Mouse (Mus musculus): ENCODE data around the gene Vps13c.
A peak's percentile ranks its signal among the peaks of the same experiment; 100 is the strongest.

Vps13c gene

GRCm38 (mm10) chr9:67883349-67883984, 43.3 kb downstream of the Vps13c start:
- DNase-seq (ENCODE audit: low spot score in 2 of 2) = no peak

- no peak for DNase-seq (ENCODE audit: low spot score in 2 of 2)
Observed at GRCm38 (mm10) chr9:67884095-67884494, 43.9 kb downstream of the Vps13c start.

GRCm38 (mm10) chr9:67886981-67887720, 47.0 kb downstream of the Vps13c start:
- no peak for DNase-seq (ENCODE audit: low spot score in 2 of 2)

GRCm38 (mm10) chr9:67893474-67893873, 53.3 kb downstream of the Vps13c start:
- no peak for DNase-seq (ENCODE audit: low spot score in 2 of 2)

- DNase-seq (ENCODE audit: low spot score in 2 of 2) = no peak
Observed at GRCm38 (mm10) chr9:67896646-67897295, 56.6 kb downstream of the Vps13c start.

GRCm38 (mm10) chr9:67900398-67900797, 60.2 kb downstream of the Vps13c start:
- no peak for DNase-seq (ENCODE audit: low spot score in 2 of 2)

GRCm38 (mm10) chr9:67904355-67904754, 64.2 kb downstream of the Vps13c start:
- DNase-seq (ENCODE audit: low spot score in 2 of 2) = no peak

- DNase-seq (ENCODE audit: low spot score in 2 of 2) = no peak
Observed at GRCm38 (mm10) chr9:67905541-67905940, 65.3 kb downstream of the Vps13c start.

- no peak for DNase-seq (ENCODE audit: low spot score in 2 of 2)
Observed at GRCm38 (mm10) chr9:67914681-67915080, 74.5 kb downstream of the Vps13c start.

GRCm38 (mm10) chr9:67922350-67922749, 82.2 kb downstream of the Vps13c start:
- no peak for DNase-seq (ENCODE audit: low spot score in 2 of 2)

GRCm38 (mm10) chr9:67930629-67931028, 90.4 kb downstream of the Vps13c start:
- DNase-seq (ENCODE audit: low spot score in 2 of 2) = no peak

GRCm38 (mm10) chr9:67937286-67937685, 97.1 kb downstream of the Vps13c start:
- no peak for DNase-seq (ENCODE audit: low spot score in 2 of 2)

- DNase-seq (ENCODE audit: low spot score in 2 of 2) = no peak
Observed at GRCm38 (mm10) chr9:67955466-67956010, 115.3 kb downstream of the Vps13c start.

GRCm38 (mm10) chr9:67961953-67962352, 121.8 kb downstream of the Vps13c start:
- DNase-seq (ENCODE audit: low spot score in 2 of 2) = no peak

GRCm38 (mm10) chr9:67965889-67966288, 125.7 kb downstream of the Vps13c start:
- no peak for DNase-seq (ENCODE audit: low spot score in 2 of 2)

- no peak for DNase-seq (ENCODE audit: low spot score in 2 of 2)
Observed at GRCm38 (mm10) chr9:67967011-67967410, 126.8 kb downstream of the Vps13c start.

GRCm38 (mm10) chr9:67973451-67973850, 133.3 kb downstream of the Vps13c start:
- DNase-seq (ENCODE audit: low spot score in 2 of 2) = peak in 1 of 2 experiments; percentile 18

- DNase-seq (ENCODE audit: low spot score in 2 of 2) = no peak
Observed at GRCm38 (mm10) chr9:67975491-67975890, 135.3 kb downstream of the Vps13c start.

- DNase-seq (ENCODE audit: low spot score in 2 of 2) = no peak
Observed at GRCm38 (mm10) chr9:68006566-68006965, 166.4 kb downstream of the Vps13c start.

- DNase-seq (ENCODE audit: low spot score in 2 of 2) = peak; percentile 5 to 42
Observed at GRCm38 (mm10) chr9:68014991-68015396, 174.8 kb downstream of the Vps13c start.

- no peak for DNase-seq (ENCODE audit: low spot score in 2 of 2)
Observed at GRCm38 (mm10) chr9:68016255-68016954, 176.2 kb downstream of the Vps13c start.
